Mouse (Mus musculus): ENCODE measurements at regions not wholly inside any gene's neighbourhood (a gene's known extent, or its start where the extent isn't known, plus 50 kb on each side); places are given as distances from the start of the nearest gene placed in this dataset.
A peak's percentile ranks its signal among the peaks of the same experiment; 100 is the strongest.

- DNase-seq (ENCODE audit: low read depth, low spot score) = no peak
Observed at GRCm38 (mm10) chr3:105223671-105224070, 157.0 kb downstream of the 4930564D02Rik start.

DNA sequence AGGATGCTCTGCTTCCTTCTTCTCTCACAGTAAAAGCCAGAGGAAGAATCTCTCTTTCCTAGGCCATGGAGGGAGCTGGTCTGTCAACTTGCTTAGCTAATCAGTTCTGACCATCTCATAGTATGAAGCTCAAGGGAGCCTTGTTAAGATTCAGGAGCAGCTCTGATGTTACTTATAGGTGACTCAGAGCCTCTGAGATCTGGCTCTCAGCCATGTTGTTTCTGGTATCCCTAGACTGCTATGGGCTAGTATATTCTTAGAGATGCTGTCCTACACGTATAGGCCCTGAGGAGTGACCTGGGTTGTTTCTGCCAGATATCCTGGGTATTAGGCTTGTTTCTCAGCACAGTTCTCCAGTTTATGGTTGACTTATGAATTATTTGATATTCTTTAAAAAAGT, 160.9 kb downstream of the 4930564D02Rik start:
- DNase-seq (ENCODE audit: low read depth, low spot score) = no peak

DNA sequence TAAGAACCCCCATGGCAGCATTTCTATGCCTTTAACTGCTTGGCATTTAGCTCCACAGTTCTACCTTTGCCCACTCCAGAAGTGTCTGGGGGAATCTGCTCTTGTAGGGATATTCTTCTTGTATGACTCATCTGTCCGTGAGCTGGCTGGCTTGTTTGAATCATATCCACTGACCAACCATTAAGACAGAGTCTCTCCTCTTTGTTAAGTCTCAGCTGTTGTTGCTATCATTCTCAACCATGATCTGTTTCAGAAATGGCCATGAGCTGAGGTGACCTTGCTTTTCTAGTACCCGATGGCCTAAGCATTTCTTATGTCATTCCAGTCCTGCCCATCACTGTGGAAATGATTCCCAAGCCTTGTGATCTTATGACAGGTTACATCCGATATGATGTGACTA, 161.8 kb downstream of the 4930564D02Rik start:
- no peak for DNase-seq (ENCODE audit: low read depth, low spot score)

GRCm38 (mm10) chr3:105241048-105241447, 174.4 kb downstream of the 4930564D02Rik start:
- DNase-seq (ENCODE audit: low read depth, low spot score) = no peak

DNA sequence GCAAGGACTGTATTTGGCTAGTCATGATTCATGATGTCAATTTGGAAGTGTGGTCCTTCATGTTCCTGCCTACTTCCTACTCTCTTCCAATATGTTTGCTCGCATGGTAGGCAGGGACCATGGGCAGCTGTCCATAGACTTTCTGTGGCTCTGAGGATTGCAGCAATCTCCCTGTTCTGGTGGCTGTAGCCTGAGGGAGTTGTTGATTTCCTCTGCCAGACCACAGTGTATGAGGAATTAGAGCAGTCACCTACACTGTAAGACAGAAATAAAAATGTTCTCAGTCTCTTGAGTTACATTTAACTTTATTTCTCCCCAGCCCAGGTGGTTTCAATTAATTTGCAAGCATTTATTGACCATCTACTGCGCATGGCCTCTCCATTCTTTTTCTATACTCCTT, 190.5 kb downstream of the 4930564D02Rik start:
- no peak for DNase-seq (ENCODE audit: low read depth, low spot score)

DNA sequence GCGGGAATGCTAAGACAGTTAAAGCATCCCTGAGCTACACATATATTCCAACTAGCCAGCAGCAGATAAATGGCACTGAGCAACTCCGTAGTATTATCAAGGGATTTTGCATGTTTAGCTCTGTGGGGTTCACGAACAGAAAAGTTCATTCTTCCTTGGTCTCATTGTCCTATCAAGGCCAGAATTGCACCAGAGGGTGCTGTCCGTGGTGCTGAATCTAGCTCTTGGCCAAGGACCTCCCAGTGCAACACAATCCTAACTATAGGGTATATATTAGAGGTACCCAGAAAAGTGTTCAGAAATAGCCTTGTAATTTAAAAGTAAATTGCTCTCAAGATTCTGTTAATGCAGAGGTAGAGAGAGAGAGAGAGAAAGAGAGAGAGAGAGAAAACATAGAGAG, 176.9 kb upstream of the Kcnd3 start:
- no peak for DNase-seq (ENCODE audit: low read depth, low spot score)

DNA sequence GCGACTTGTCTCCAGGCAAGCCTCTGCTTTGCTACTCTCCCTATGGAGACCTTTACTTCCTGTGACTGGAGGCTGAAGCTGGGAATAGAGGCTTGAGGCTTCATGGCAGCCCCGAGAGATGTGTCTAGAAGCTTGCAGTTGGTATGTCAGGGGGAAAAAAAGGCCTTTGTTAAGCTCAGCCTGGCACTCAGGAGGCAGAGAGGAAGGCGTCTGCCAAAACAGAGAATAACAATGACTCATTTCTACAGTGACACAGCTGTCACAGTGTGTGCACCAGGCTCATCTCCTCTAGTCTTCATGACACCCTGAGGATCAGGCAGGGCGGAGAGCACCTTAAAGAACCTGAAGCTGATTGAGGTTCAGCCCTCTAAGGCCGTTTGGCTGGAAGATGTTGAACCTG, 171.2 kb upstream of the Kcnd3 start:
- peak; percentile 70 for DNase-seq (ENCODE audit: low read depth, low spot score)

GRCm38 (mm10) chr3:105281686-105282085, 170.4 kb upstream of the Kcnd3 start:
- DNase-seq (ENCODE audit: low read depth, low spot score) = peak; percentile 72

GRCm38 (mm10) chr3:105298273-105298672, 153.9 kb upstream of the Kcnd3 start:
- no peak for DNase-seq (ENCODE audit: low read depth, low spot score)

DNA sequence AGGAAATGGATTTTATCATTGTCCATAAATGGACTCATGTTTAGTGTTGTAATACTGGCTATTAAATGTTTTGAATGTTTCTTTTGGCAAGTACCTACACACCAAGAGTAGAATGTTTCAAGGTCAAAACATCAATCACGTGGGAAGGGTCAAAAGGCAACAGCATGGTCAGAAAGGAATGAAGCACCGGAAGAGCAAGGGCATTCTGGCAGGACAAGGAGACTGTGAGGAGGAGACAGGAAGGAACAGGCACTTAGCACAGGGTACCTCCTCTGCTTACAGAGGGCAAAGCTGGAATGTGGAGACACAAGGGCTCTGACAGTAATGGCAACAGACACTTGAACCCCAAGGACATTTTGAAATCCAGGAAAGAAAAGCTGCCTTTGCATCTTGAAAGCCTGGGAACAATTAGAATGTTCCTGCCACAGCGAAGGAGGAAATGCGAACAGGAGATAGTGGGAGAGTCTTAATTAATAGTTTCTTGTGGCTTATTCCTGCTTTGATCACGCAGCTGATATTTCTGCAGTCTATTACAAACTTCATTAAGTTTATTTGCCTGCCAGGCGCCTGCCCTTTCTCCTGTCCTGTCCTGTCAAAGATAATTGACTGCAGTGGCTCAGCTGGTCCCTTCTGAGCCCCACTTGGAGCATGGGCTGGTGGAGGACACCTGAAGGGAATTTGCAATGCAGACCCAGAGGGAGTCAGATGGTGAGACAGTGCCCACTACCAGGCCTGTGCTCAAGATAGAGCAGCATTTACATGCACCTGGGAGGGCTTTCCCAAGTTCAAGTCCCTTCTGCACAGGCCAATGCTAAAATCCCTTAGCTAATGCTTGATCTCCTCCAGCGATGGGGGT, 151.2 kb upstream of the Kcnd3 start:
- DNase-seq (ENCODE audit: low read depth, low spot score) = no peak

- DNase-seq (ENCODE audit: low read depth, low spot score) = no peak
Observed at GRCm38 (mm10) chr3:105307676-105308075, 144.5 kb upstream of the Kcnd3 start.

DNA sequence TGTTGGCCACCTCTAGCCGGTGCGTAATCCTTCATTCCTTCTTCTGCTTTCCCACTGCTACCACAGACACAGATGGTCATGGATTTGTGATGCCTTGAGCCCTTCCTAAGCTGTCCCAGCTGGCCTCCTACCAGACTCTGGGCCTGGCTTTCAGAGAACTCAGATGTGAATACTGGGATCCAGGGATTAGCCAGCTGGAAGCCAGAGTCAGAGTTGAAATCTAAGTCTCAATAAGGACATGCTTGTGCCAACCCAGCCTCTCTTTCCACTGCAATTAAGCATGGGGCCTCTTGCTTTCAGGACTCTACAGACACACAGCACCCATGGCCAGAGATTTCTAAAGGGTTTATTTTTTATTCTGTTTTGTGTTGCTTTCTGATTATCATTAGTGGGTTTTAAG, 143.1 kb upstream of the Kcnd3 start:
- no peak for DNase-seq (ENCODE audit: low read depth, low spot score)

- DNase-seq (ENCODE audit: low read depth, low spot score) = no peak
Observed at GRCm38 (mm10) chr3:105353268-105353667, 98.9 kb upstream of the Kcnd3 start.

- DNase-seq (ENCODE audit: low read depth, low spot score) = no peak
Observed at GRCm38 (mm10) chr3:105354123-105354931, 97.8 kb upstream of the Kcnd3 start.

DNA sequence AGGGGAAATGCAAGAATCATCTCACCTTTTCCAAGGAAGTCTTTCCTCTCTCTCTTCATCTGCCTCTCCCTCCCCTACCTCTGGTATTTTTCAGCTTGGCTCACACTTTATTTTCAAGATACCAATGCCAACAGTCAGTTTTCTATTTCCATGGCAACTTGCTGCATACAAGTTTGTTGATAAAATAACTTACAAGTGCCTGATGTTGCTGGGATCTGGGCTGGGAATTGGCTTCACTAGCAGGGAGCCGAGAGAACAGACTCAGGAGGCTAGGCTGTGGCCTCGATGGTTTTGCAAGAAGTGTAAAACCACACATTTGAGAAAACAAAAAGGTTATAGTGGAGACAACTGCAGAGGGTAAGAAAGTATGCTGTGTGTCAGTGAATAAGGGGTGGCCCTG, 94.6 kb upstream of the Kcnd3 start:
- peak; percentile 28 for DNase-seq (ENCODE audit: low read depth, low spot score)

DNA sequence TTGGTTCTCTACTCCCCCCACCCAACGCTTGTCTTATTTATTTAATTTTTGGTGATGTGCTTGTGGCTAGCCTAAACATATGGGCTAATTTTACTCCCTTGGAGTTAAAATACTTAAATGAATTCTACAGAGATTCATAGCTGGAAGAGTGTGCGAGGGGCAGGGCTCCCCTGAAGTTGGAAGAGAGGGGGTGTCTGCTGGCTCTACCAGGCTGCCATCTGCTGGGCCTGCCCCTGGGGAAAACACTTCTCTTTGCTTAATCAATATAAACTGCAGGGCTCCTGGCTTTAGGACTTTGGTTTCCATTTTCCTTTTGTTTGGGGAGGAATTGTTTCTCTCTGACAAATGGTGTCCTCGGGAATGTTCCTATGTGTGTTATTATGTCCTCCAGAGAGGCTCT, 92.5 kb upstream of the Kcnd3 start:
- DNase-seq (ENCODE audit: low read depth, low spot score) = no peak

DNA sequence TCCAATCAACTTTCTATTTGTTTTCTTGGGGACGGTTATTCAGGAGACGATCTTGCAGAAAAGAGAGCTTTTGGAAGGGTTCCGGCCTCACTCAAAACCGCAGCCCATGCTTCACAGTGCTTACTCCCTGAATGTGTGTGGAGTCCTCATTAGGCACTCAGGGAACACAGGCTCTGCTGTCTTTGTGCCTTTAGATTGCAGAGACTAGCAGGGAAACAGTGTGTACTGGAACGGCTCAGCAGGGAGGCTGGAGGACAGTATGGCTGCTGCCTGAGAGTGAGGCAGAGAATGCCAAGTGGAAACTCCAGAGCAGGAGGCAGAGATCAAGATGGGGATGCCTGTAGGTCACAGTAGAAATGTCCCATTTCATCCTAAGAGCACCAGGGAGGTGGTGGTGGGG, 87.4 kb upstream of the Kcnd3 start:
- DNase-seq (ENCODE audit: low read depth, low spot score) = no peak

GRCm38 (mm10) chr3:105366806-105367205, 85.3 kb upstream of the Kcnd3 start:
- DNase-seq (ENCODE audit: low read depth, low spot score) = no peak

DNA sequence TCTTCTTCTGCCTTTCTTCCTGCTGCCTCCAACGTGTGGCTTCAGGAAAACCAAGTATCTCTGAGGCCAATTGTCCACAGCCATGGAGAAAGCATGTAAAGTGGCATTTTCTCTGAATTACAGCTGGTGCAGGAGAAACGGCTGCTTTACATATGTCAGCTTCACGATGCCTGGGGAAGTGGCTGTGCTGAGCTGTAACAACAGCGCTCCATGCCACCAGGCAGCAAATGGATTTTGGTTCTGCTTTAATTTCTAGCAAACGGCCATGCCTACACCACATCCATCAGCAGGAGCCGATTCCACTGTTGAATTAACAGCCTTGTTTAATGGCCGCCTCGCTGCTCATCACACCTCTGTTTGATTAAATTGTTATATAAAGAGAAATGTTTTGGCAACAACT, 84.2 kb upstream of the Kcnd3 start:
- DNase-seq (ENCODE audit: low read depth, low spot score) = no peak

DNA sequence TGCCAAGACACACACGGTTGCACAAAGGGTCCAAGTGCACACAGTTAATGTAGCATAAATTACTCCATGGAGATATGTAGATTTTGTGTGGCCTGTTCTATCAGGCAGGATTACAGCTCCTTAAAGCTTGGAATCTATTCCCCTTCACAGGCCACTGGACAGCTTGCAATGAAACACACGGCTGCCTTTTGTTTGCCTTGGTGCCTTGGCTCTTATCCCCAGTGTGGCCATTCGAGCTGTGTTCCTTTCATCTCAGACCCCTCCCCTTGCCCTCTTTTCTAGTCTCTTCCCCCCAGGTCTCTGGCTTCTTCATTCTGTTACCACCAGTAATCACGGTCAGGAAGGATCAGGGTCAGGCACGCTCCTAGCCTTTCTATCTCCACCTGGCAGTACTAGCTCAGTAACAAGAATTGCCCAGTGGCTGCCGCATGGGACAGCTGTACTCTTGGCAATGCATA, 79.7 kb upstream of the Kcnd3 start:
- DNase-seq (ENCODE audit: low read depth, low spot score) = no peak

DNA sequence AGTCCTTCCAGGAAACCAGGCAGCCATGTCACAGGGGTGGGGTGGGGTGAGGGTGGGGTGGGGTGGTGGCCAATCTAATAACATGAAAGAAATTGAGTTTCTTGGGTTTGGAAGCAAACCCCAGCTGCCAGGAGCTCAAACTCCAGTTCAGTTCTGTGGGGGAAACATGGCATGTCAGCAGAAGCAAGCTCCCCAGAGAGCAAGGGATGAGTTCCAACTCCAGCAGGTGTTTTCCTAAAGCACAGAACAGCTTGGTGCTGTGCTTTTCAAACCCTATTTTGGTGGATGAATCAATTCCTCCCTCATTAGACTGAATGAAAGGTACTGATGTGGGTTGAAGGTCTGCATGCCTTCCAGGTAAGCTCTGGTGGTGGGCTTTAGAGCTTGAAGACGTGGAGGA, 77.8 kb upstream of the Kcnd3 start:
- DNase-seq (ENCODE audit: low read depth, low spot score) = no peak

DNA sequence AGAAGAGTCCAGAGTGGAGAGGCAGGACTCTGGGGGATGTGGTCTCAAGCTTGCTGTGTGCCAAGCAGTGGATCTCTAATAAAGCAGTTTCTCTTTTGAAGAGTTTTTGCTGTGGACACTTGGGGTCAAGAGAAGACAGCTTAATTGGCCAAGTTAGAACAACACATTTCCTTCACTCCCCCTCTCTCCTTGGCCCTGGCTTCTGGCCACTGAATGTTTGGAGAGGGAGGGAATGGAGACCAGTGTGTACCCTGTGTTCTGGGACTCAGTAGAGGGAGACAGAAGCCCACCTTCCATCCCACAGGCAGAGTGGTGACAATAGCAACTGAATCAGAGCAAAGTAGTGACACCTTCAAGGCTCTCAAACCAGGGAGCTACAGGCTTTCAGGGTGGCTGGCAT, 77.3 kb upstream of the Kcnd3 start:
- DNase-seq (ENCODE audit: low read depth, low spot score) = no peak

- DNase-seq (ENCODE audit: low read depth, low spot score) = no peak
Observed at GRCm38 (mm10) chr3:105375383-105375782, 76.7 kb upstream of the Kcnd3 start.
